Mouse (Mus musculus) heart, postnatal 0 days (tissue): ENCODE data around the gene Sbk2.

ENCODE experiments used
- CTCF ChIP-seq: IDR thresholded peaks from 2 replicates; pipeline ENCODE4 v1.5.1; 2016; ENCODE audit warnings: antibody characterized with exemption, control low read depth, low read depth
- EP300 ChIP-seq: IDR thresholded peaks from 2 replicates; pipeline ENCODE4 v1.6.1; 2016; ENCODE audit warnings: antibody characterized with exemption, low read depth

- no peak for TF ChIP-seq EP300
- TF ChIP-seq CTCF = no peak
Observed at GRCm38 (mm10) chr7:4996934-4997333, 32.7 kb upstream of the Sbk2 start.
